8 mouse cellular contexts compared by ENCODE assay signal in genomic region chr14:20180751-20181162, GRCm38 (mm10). TPM values are rescaled to one million over a fixed set of nuclear protein-coding genes. Genes with fewer than 3 reads are reported as not detected.
DNase-seq lines count a peak whose midpoint lies in the region; ATAC-seq lines count a peak whose summit lies in the region.

No protein-coding gene starts in this region.

- DNase-seq in ovary, adult 18-20 months (ENCODE audit: low spot score) = peak; percentile 54
- DNase-seq in ovary, postnatal 10 days (ENCODE audit: low spot score) = no peak
- peak; percentile 48 for DNase-seq in embryonic facial prominence, embryonic 10.5 days (ENCODE audit: low spot score)
- DNase-seq in heart, postnatal 4 days = peak; percentile 44
- DNase-seq in neural tube, embryonic 11.5 days (ENCODE audit: low spot score) = no peak
- DNase-seq in cerebellum, adult 18-20 months = no peak
- DNase-seq in cerebellum, postnatal 4 days (ENCODE audit: low spot score in 2 of 2) = no peak

- H3K4me1 ChIP-seq in embryonic facial prominence, embryonic 10.5 days = peaks cover 72% of the 10 kb centered on the region
- peaks cover 56% of the 10 kb centered on the region for H3K4me1 ChIP-seq in liver, embryonic 15.5 days (replicated peaks)
- H3K4me1 ChIP-seq in neural tube, embryonic 11.5 days (ENCODE audit: control insufficient read depth, insufficient read depth, low read length) = peaks cover 41% of the 10 kb centered on the region

- peak overlapping the region; percentile 97 for H3K4me2 ChIP-seq in liver, embryonic 15.5 days
- peak overlapping the region; percentile 93 for H3K4me2 ChIP-seq in neural tube, embryonic 11.5 days (ENCODE audit: low read depth)

- peak overlapping the region; percentile 71 for H3K4me3 ChIP-seq in embryonic facial prominence, embryonic 10.5 days
- peak overlapping the region; percentile 70 for H3K4me3 ChIP-seq in liver, embryonic 15.5 days (replicated peaks)
- peak overlapping the region; percentile 57 for H3K4me3 ChIP-seq in neural tube, embryonic 11.5 days (ENCODE audit: low read depth, low read length)

- H3K27me3 ChIP-seq in embryonic facial prominence, embryonic 10.5 days (replicated peaks; ENCODE audit: low read depth, poor library complexity, severe bottlenecking) = no peaks in the 10 kb centered on the region
- no peaks in the 10 kb centered on the region for H3K27me3 ChIP-seq in liver, embryonic 15.5 days
- no peaks in the 10 kb centered on the region for H3K27me3 ChIP-seq in neural tube, embryonic 11.5 days (ENCODE audit: control insufficient read depth, insufficient read depth, low read length)

- no peaks in the 10 kb centered on the region for H3K36me3 ChIP-seq in embryonic facial prominence, embryonic 10.5 days (replicated peaks)
- no peaks in the 10 kb centered on the region for H3K36me3 ChIP-seq in liver, embryonic 15.5 days (replicated peaks)
- H3K36me3 ChIP-seq in neural tube, embryonic 11.5 days (ENCODE audit: control insufficient read depth, insufficient read depth, low read length) = no peaks in the 10 kb centered on the region

- H3K27ac ChIP-seq in embryonic facial prominence, embryonic 10.5 days (replicated peaks) = peak overlapping the region; percentile 89
- H3K27ac ChIP-seq in liver, embryonic 15.5 days (replicated peaks) = peak overlapping the region; percentile 72
- no peak overlapping the region for H3K27ac ChIP-seq in neural tube, embryonic 11.5 days (ENCODE audit: low read depth, low read length)

- H3K9ac ChIP-seq in liver, embryonic 15.5 days = peak overlapping the region; percentile 68
- peak overlapping the region; percentile 68 for H3K9ac ChIP-seq in neural tube, embryonic 11.5 days (ENCODE audit: low read length)

- H3K9me3 ChIP-seq in embryonic facial prominence, embryonic 10.5 days = no peaks in the 10 kb centered on the region
- H3K9me3 ChIP-seq in liver, embryonic 15.5 days (replicated peaks) = no peaks in the 10 kb centered on the region
- H3K9me3 ChIP-seq in neural tube, embryonic 11.5 days (ENCODE audit: control insufficient read depth, low read length) = no peaks in the 10 kb centered on the region

- ATAC-seq in liver, embryonic 15.5 days (ENCODE audit: insufficient read depth) = peak; percentile 84
- no peak for ATAC-seq in neural tube, embryonic 11.5 days (ENCODE audit: insufficient read depth, low FRiP score, low TSS enrichment)

- under 1% methylated on average over 24 of the region's 24 CpGs for WGBS in embryonic facial prominence, embryonic 10.5 days
- under 1% methylated on average over 24 of the region's 24 CpGs for WGBS in liver, embryonic 15.5 days (ENCODE audit: insufficient replicate concordance)
- under 1% methylated on average over 24 of the region's 24 CpGs for WGBS in neural tube, embryonic 11.5 days

RNA-seq across cellular contexts. Expression of gene Kcnk5, which starts 0.9 kb away (rescaled TPM):
- 9.3 and 10.7 TPM in 2 replicates for polyA plus RNA-seq in embryonic facial prominence, embryonic 10.5 days (2016; fragmentation: Nextera tagmentation; extraction: Ambion mirVana)
- 1 to 10 TPM; 1.3 to 1.7 TPM for total RNA-seq in heart, postnatal 4 days (2021)
- 5.0 and 5.1 TPM in 2 replicates for polyA plus RNA-seq in liver, embryonic 15.5 days (2015; fragmentation: Nextera tagmentation; extraction: Ambion mirVana)
- polyA plus RNA-seq in neural tube, embryonic 11.5 days (2014; fragmentation: Nextera tagmentation; extraction: Ambion mirVana) = 8.8 and 9.1 TPM in 2 replicates

RNA-seq across cellular contexts. Expression of gene Saysd1, which starts 42.4 kb away (rescaled TPM):
- 9.2 and 11.1 TPM in 2 replicates for polyA plus RNA-seq in embryonic facial prominence, embryonic 10.5 days (2016; fragmentation: Nextera tagmentation; extraction: Ambion mirVana)
- 1 to 10 TPM; 2.7 to 3.4 TPM for total RNA-seq in heart, postnatal 4 days (2021)
- polyA plus RNA-seq in liver, embryonic 15.5 days (2015; fragmentation: Nextera tagmentation; extraction: Ambion mirVana) = 3.8 and 4.1 TPM in 2 replicates
- 9.7 and 12.7 TPM in 2 replicates for polyA plus RNA-seq in neural tube, embryonic 11.5 days (2014; fragmentation: Nextera tagmentation; extraction: Ambion mirVana)

Comparison
In these comparisons a context has a peak if more than half of its experiments do, and no peak if none do; other contexts are left out.
1. DNase-seq: peak in ovary, adult 18-20 months (single experiment), embryonic facial prominence, embryonic 10.5 days (single experiment) and heart, postnatal 4 days (single experiment); none in ovary, postnatal 10 days (single experiment), neural tube, embryonic 11.5 days (single experiment), cerebellum, adult 18-20 months (0 of 2) and cerebellum, postnatal 4 days (0 of 2).
2. Peak in every context shown above with its lines, with median percentiles within 50 percentile points of each other: H3K4me3 ChIP-seq.